Mouse (Mus musculus) spleen, adult 12 weeks (tissue): ENCODE data around the gene Cbx8.

Experiments
- DNase-seq: peaks from one replicate; pipeline ENCODE4 v3.0.0; 2022; ENCODE audit warnings: low spot score

Gene Cbx8

GRCm38 (mm10) chr11:119078691-119079444 is 38.1 kb upstream of the Cbx8 start:
- DNase-seq, result no peak

GRCm38 (mm10) chr11:119077755-119078154 is 37.0 kb upstream of the Cbx8 start:
- no peak for DNase-seq

GRCm38 (mm10) chr11:119075805-119076204 is 35.0 kb upstream of the Cbx8 start:
- no peak for DNase-seq

GRCm38 (mm10) chr11:119073876-119074433 is 33.2 kb upstream of the Cbx8 start:
- no peak for DNase-seq

- no peak for DNase-seq
These were observed 32.2 kb upstream of the Cbx8 start for GRCm38 (mm10) chr11:119072986-119073385.

GRCm38 (mm10) chr11:119072239-119072638 is 31.5 kb upstream of the Cbx8 start:
- DNase-seq, result no peak

GRCm38 (mm10) chr11:119066841-119067240 is 26.1 kb upstream of the Cbx8 start:
- no peak for DNase-seq

GRCm38 (mm10) chr11:119059256-119059655 is 18.5 kb upstream of the Cbx8 start:
- no peak for DNase-seq

GRCm38 (mm10) chr11:119058041-119058995 is 17.5 kb upstream of the Cbx8 start:
- no peak for DNase-seq

GRCm38 (mm10) chr11:119057291-119057690 is 16.5 kb upstream of the Cbx8 start:
- DNase-seq, result no peak

- DNase-seq, result no peak
These were observed 15.8 kb upstream of the Cbx8 start for GRCm38 (mm10) chr11:119056301-119057211.

GRCm38 (mm10) chr11:119055571-119056131 is 14.9 kb upstream of the Cbx8 start:
- DNase-seq, result no peak

- DNase-seq, result no peak
These were observed 13.9 kb upstream of the Cbx8 start for GRCm38 (mm10) chr11:119054351-119055345.

GRCm38 (mm10) chr11:119053738-119054350 is 13.1 kb upstream of the Cbx8 start:
- no peak for DNase-seq

- DNase-seq, result peak; percentile 52
These were observed 12.5 kb upstream of the Cbx8 start for GRCm38 (mm10) chr11:119053257-119053670.

- no peak for DNase-seq
These were observed 12.0 kb upstream of the Cbx8 start for GRCm38 (mm10) chr11:119052661-119053256.

GRCm38 (mm10) chr11:119051927-119052660 is 11.3 kb upstream of the Cbx8 start:
- DNase-seq, result no peak

GRCm38 (mm10) chr11:119051426-119051825 is 10.7 kb upstream of the Cbx8 start:
- no peak for DNase-seq
